Mouse (Mus musculus) embryonic facial prominence, embryonic 14.5 days (tissue): ENCODE data around the gene Bmper. TPM values are rescaled to one million over a fixed set of nuclear protein-coding genes. Genes with fewer than 3 reads are reported as not detected.

Experiments
- ATAC-seq: fragments of 200-750 bp; cut with Nextera tagmentation; 2 replicates; pipeline ENCODE4 v1.8.0; 2017; ENCODE audit warnings: low read depth, moderate number of reproducible peaks, moderate TSS enrichment
- DNase-seq: peaks from one replicate; pipeline ENCODE4 v3.0.0-alpha.2; 2015; ENCODE audit warnings: low spot score
- H3K27ac ChIP-seq: fragments of 300-500 bp; sonication (generic); replicated peaks from 2 replicates; pipeline ENCODE4 v1.5.1; 2014; ENCODE audit warnings: low read depth, mild to moderate bottlenecking, low read length, moderate library complexity
- H3K27me3 ChIP-seq: fragments of 300-500 bp; sonication (generic); replicated peaks from 2 replicates; pipeline ENCODE4 v1.6.1; 2014; ENCODE audit warnings: low read length; ENCODE audit not compliant: control insufficient read depth, insufficient read depth
- H3K36me3 ChIP-seq: fragments of 300-500 bp; sonication (generic); 2 replicates; pipeline ENCODE4 v1.6.1; 2014; ENCODE audit warnings: low read length, mixed read lengths; ENCODE audit not compliant: control insufficient read depth, insufficient read depth
- H3K4me1 ChIP-seq: fragments of 300-500 bp; sonication (generic); 2 replicates; pipeline ENCODE4 v1.6.1; 2014; ENCODE audit warnings: antibody characterized with exemption, low read length; ENCODE audit not compliant: control insufficient read depth, insufficient read depth
- H3K4me2 ChIP-seq: fragments of 300-500 bp; sonication (generic); 2 replicates; pipeline ENCODE4 v1.6.1; 2014; ENCODE audit warnings: low read depth, mild to moderate bottlenecking, low read length, moderate library complexity, mixed read lengths
- H3K4me3 ChIP-seq: fragments of 300-500 bp; sonication (generic); 2 replicates; pipeline ENCODE4 v1.5.1; 2014; ENCODE audit warnings: low read depth, mild to moderate bottlenecking, low read length
- H3K9ac ChIP-seq: fragments of 300-500 bp; sonication (generic); 2 replicates; pipeline ENCODE4 v1.6.1; 2014; ENCODE audit warnings: low read depth, mild to moderate bottlenecking, low read length, moderate library complexity, mixed read lengths
- H3K9me3 ChIP-seq: fragments of 300-500 bp; sonication (generic); 2 replicates; pipeline ENCODE4 v1.6.1; 2016; ENCODE audit warnings: low read length; ENCODE audit not compliant: control insufficient read depth
- WGBS: fragments of 180-500 bp; shearing (Covaris S2); extraction: QIAGEN DNeasy Blood & Tissue Kit; methylation state at CpG from one replicate; pipeline ENCODE4 v1.1.7; 2014; 5-methylcytosine and 5-hydroxymethylcytosine counted together
- polyA plus RNA-seq: library from polyadenylated mRNA; unstranded; fragments of >200 nt; fragmentation: Nextera tagmentation; extraction: Ambion mirVana; gene quantifications from 2 replicates; pipeline ENCODE4 v1.2.1, GENCODE M21; 2014

The Bmper gene
- polyA plus RNA-seq, 1 experiment from 2014 or later, result 23.1 TPM

DNA sequence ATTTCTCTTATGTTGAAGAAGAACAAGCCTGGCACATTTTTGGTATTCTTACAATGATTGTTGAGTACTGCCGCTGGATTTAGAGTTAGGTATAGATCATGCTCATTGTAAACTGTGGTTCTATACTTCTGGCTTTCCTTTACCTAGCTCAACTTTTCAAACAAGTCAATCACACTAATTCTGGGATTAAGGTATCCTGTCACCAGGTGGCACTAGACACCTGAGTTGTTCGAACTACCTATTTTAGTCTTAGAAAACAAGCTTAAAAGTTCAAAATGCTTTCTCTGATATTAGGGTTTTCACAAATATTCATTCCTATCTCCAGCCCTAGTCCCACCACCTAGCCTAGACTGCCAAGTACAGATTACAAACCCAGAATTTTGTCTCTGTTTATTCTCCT lies 196.2 kb downstream of the Bmper start:
- WGBS, result 90% methylated on average over 2 of the region's 2 CpGs
- no peak overlapping the region for H3K4me2 ChIP-seq
- ATAC-seq, result no peak
- H3K27ac ChIP-seq, result no peak overlapping the region
- 0 out of 2 replicates have a peak, but pooled peaks cover 5% of the 10 kb centered on the region for H3K4me1 ChIP-seq
- peaks cover 18% of the 10 kb centered on the region; the same call in 1 of the 2 replicates for H3K9me3 ChIP-seq
- no peaks in the 10 kb centered on the region for H3K27me3 ChIP-seq
- no peak for DNase-seq
- H3K4me3 ChIP-seq, result no peak overlapping the region
- H3K36me3 ChIP-seq, result 0 out of 2 replicates have a peak, but pooled peaks cover 3% of the 10 kb centered on the region
- H3K9ac ChIP-seq, result no peak overlapping the region

- no peak overlapping the region for H3K27ac ChIP-seq
- no peaks in the 10 kb centered on the region for H3K27me3 ChIP-seq
- ATAC-seq (no peak), DNase-seq (no peak)
- no peak overlapping the region for H3K4me2 ChIP-seq
- H3K9ac ChIP-seq, result no peak overlapping the region
- H3K36me3 ChIP-seq, result no peaks in the 10 kb centered on the region
- H3K4me1 ChIP-seq, result peaks cover 5% of the 10 kb centered on the region; the same call in 1 of the 2 replicates
- WGBS, result 81% methylated on average over 1 of the region's 1 CpGs
- no peak overlapping the region for H3K4me3 ChIP-seq
- no peaks in the 10 kb centered on the region for H3K9me3 ChIP-seq
Measured at GRCm38 (mm10) chr9:23423748-23424147, 200.9 kb downstream of the Bmper start.

DNA sequence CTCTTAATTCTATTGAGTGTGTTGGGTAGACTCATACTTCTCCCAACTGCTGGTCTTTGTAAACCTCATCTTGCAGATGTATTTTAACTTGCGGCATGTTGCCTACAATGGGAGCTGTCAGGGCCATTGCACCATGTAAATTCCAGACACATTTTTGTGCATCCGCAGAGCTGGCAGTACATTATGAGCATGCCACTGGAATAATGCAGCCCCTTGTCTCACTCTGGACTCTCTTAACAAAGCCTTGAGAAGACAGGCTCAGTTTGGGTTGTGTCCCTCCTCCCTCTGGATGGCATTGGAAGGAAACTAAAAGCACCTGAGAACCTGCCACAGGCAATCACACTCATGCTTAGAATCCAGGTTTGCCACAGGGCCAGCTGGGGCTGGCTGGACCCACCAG lies 209.8 kb downstream of the Bmper start:
- no peak overlapping the region for H3K9ac ChIP-seq
- WGBS, result 68% methylated on average over 2 of the region's 2 CpGs
- no peaks in the 10 kb centered on the region for H3K27me3 ChIP-seq
- H3K4me1 ChIP-seq, result no peaks in the 10 kb centered on the region
- no peaks in the 10 kb centered on the region for H3K9me3 ChIP-seq
- DNase-seq (no peak), ATAC-seq (no peak)
- no peak overlapping the region for H3K4me3 ChIP-seq
- no peak overlapping the region for H3K27ac ChIP-seq
- H3K36me3 ChIP-seq, result no peaks in the 10 kb centered on the region
- no peak overlapping the region for H3K4me2 ChIP-seq

DNA sequence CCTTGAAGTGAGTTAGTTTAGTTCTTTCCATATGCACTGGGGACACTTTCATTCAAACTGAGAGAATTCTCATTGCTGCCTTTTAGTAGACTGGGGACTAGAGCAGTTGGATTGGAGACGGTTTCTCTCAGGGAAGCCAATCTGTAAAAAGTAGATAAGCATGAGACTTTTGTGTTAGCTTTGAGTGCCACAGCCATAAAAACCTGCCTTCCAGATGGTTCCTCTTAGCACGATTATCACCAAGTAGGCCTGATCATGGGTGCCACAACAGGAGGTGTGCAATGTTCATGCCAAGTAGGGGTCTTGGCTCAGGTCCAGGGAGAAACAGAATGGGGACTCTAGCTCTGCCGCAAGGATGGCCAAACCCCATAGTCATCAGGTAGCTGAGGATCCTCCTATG lies 210.4 kb downstream of the Bmper start:
- WGBS, result 82% methylated on average over 3 of the region's 3 CpGs
- Histone ChIP-seq H3K4me1 (no peaks in the 10 kb centered on the region), H3K4me2 (no peak overlapping the region), H3K9ac (no peak overlapping the region), H3K4me3 (no peak overlapping the region), H3K27me3 (no peaks in the 10 kb centered on the region), H3K27ac (no peak overlapping the region), H3K9me3 (no peaks in the 10 kb centered on the region), H3K36me3 (no peaks in the 10 kb centered on the region)
- no peak for DNase-seq
- no peak for ATAC-seq

- WGBS, result 30% methylated on average over 6 of the region's 6 CpGs
- Histone ChIP-seq H3K27ac (no peak overlapping the region), H3K9me3 (no peaks in the 10 kb centered on the region), H3K4me1 (no peaks in the 10 kb centered on the region), H3K4me2 (no peak overlapping the region), H3K36me3 (no peaks in the 10 kb centered on the region), H3K4me3 (no peak overlapping the region), H3K27me3 (no peaks in the 10 kb centered on the region), H3K9ac (no peak overlapping the region)
- DNase-seq (peak; percentile 63), ATAC-seq (0 out of 2 replicates have a peak, but pooled peaks have one; percentile 15)
Measured at GRCm38 (mm10) chr9:23436751-23437150, 213.9 kb downstream of the Bmper start.

- Histone ChIP-seq H3K9ac (no peak overlapping the region), H3K4me3 (no peak overlapping the region), H3K4me1 (no peaks in the 10 kb centered on the region), H3K27me3 (no peaks in the 10 kb centered on the region), H3K9me3 (no peaks in the 10 kb centered on the region), H3K27ac (no peak overlapping the region), H3K4me2 (no peak overlapping the region), H3K36me3 (no peaks in the 10 kb centered on the region)
- DNase-seq (no peak), ATAC-seq (no peak)
- WGBS, result 78% methylated on average over 9 of the region's 9 CpGs
Measured at GRCm38 (mm10) chr9:23438662-23439061, 215.8 kb downstream of the Bmper start.

DNA sequence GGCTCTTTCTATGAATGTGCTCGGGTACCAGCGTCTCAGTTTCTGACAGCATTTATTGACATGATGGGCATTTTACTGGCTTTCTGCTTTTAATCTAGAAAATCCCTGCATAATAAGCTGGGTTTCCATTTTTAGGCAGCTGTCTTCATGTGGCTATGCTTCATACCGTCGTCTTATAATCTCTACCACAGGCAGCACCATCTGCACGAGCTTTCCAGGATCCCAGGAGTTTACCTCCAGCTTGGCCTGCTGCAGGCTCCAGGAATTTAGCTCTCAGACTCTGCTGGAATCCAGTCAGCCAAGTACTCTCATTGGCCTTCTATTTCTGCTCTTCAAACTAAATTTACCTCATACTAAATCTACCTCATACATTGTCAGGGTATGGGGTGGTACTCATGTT lies 219.3 kb downstream of the Bmper start:
- Histone ChIP-seq H3K27ac (no peak overlapping the region), H3K36me3 (no peaks in the 10 kb centered on the region), H3K9ac (no peak overlapping the region), H3K4me1 (no peaks in the 10 kb centered on the region), H3K9me3 (no peaks in the 10 kb centered on the region), H3K4me2 (no peak overlapping the region), H3K4me3 (no peak overlapping the region), H3K27me3 (no peaks in the 10 kb centered on the region)
- ATAC-seq (no peak), DNase-seq (peak; percentile 52)
- 26% methylated on average over 5 of the region's 5 CpGs for WGBS

- no peaks in the 10 kb centered on the region for H3K36me3 ChIP-seq
- DNase-seq, result no peak
- H3K27ac ChIP-seq, result no peak overlapping the region
- ATAC-seq, result no peak
- H3K4me3 ChIP-seq, result no peak overlapping the region
- no peaks in the 10 kb centered on the region for H3K27me3 ChIP-seq
- H3K4me1 ChIP-seq, result no peaks in the 10 kb centered on the region
- no peak overlapping the region for H3K4me2 ChIP-seq
- H3K9ac ChIP-seq, result no peak overlapping the region
- H3K9me3 ChIP-seq, result no peaks in the 10 kb centered on the region
- WGBS, result 91% methylated on average over 4 of the region's 4 CpGs
Measured at GRCm38 (mm10) chr9:23444975-23445374, 222.1 kb downstream of the Bmper start.

DNA sequence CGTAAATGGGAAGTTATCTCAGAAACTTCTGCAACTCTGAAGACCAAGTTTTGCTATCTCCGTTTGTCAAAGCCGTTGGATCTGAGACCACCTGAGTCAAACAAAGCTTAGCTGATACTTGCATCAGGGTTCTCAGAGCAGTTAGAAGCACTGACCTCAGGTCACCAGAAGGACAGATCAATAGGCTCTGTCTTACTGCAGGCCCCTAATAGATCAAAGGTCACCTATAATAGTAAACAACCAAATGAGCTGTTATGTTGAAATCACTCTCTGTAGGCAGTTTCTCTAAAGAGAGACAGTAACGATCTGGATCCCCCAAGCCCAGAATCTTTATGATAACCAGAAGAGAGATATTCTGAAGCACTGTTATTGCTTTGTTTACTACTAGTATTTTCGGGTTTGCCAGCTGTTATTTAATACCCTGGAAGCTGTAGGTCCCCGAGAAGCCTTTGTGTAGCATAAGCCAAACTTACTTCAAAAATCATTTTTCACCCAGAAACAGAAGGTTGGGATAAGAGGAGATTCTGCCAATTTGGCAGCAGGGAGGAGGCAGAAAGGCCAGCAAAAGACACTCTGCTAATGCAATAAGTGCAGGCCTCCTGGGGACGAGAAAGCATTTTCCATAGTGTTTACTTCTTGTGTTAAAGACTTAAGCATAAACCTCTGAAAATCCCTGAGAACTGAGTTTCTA lies 224.5 kb downstream of the Bmper start:
- ATAC-seq (no peak), DNase-seq (peak; percentile 48)
- Histone ChIP-seq H3K4me3 (no peak overlapping the region), H3K9me3 (no peaks in the 10 kb centered on the region), H3K27me3 (no peaks in the 10 kb centered on the region), H3K27ac (no peak overlapping the region), H3K9ac (no peak overlapping the region), H3K4me2 (no peak overlapping the region), H3K4me1 (no peaks in the 10 kb centered on the region), H3K36me3 (no peaks in the 10 kb centered on the region)
- 57% methylated on average over 7 of the region's 7 CpGs for WGBS
